In the genomic region with DNA sequence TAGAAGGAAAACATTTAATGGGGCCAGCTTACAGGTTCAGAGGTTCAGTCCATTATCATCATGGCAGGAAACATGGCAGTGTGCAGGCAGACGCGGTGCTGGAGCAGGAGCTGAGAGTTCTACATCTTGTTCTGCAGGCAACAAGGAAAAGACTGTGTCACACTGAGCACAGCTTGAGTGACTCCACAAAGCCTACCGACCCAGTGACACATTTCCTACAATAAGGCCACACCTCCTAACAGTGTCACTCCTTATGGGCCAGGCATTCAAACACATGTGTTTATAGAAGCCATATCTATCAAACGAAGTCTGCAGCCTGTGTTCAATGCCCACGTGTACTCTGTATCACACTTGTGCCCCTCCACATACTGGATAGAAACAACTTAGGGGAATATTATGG, we compare ENCODE assay signal across 24 mouse cellular contexts. TPM values are rescaled to one million over a fixed set of nuclear protein-coding genes. Genes with fewer than 3 reads are reported as not detected.
A peak's percentile ranks its signal among the peaks of the same experiment; 100 is the strongest.
DNase-seq lines count a peak whose midpoint lies in the region; ATAC-seq and TF ChIP-seq lines count a peak whose summit lies in the region.
"Had no signal": no experiment of that assay in that cellular context is flagged by ENCODE, and none has a peak within 500 bp of the region (broad histone marks: within the 10 kb centered on the region; RNA-seq: fewer than 3 reads in every experiment).

No protein-coding gene starts in this region.

- H3K4me3 ChIP-seq in heart, embryonic 11.5 days (ENCODE audit: low read depth, low read length): no peak overlapping the region
- peak overlapping the region; percentile 83 for H3K4me3 ChIP-seq in E14TG2a.4 (replicated peaks; ENCODE audit: low read length)
- no peak overlapping the region for H3K4me3 ChIP-seq in stomach, postnatal 0 days (ENCODE audit: low read depth, low read length)
- H3K4me3 ChIP-seq: embryonic facial prominence, embryonic 13.5 days; embryonic facial prominence, embryonic 15.5 days; erythroblast, embryonic 14.5 days had no signal

- DNase-seq in heart, adult 11 months: peak; percentile 52
- DNase-seq in 416B (ENCODE audit: low read depth): peak; percentile 51
- no peak for DNase-seq in stomach, postnatal 0 days (ENCODE audit: low spot score)
- no peak for DNase-seq in cerebellum, postnatal 36 days
- DNase-seq in urinary bladder, postnatal 14 days (ENCODE audit: low spot score): no peak
- DNase-seq: adrenal gland, adult 2 months; adrenal gland, postnatal 10 days; adrenal gland, postnatal 25 days; B cell, adult 2 months; cerebellum, adult 11 months; cerebellum, adult 18-20 months; cerebellum, adult 8-10 months; cerebellum, adult 9-11 months; cerebellum, postnatal 14 days; embryo, embryonic 11 days had no signal

- no peak for TF ChIP-seq CTCF in E14TG2a.4 (conservative IDR thresholded peaks at IDR 0.05; ENCODE audit: low read length)
- no peak for TF ChIP-seq CTCF in stomach, postnatal 0 days (IDR thresholded peaks at IDR 0.05; ENCODE audit: low read depth)

- no peak overlapping the region for H3K4me2 ChIP-seq in heart, embryonic 11.5 days
- no peak overlapping the region for H3K4me2 ChIP-seq in stomach, postnatal 0 days (replicated peaks; ENCODE audit: low read depth)
- H3K4me2 ChIP-seq: embryonic facial prominence, embryonic 13.5 days; embryonic facial prominence, embryonic 15.5 days had no signal

- H3K4me1 ChIP-seq in heart, embryonic 11.5 days (ENCODE audit: control insufficient read depth, insufficient read depth, low read length): peaks cover 4% of the 10 kb centered on the region; the same call in 1 of the 2 replicates
- H3K4me1 ChIP-seq in E14TG2a.4 (replicated peaks; ENCODE audit: low read depth, low read length): peaks cover 66% of the 10 kb centered on the region
- H3K4me1 ChIP-seq in stomach, postnatal 0 days (replicated peaks; ENCODE audit: control insufficient read depth, insufficient read depth): no peaks in the 10 kb centered on the region
- H3K4me1 ChIP-seq: embryonic facial prominence, embryonic 15.5 days had no signal

- no peaks in the 10 kb centered on the region for H3K9me3 ChIP-seq in heart, embryonic 11.5 days (replicated peaks; ENCODE audit: control insufficient read depth, low read length)
- no peaks in the 10 kb centered on the region for H3K9me3 ChIP-seq in E14TG2a.4 (ENCODE audit: low read length)
- H3K9me3 ChIP-seq in stomach, postnatal 0 days (ENCODE audit: control insufficient read depth, low read length): no peaks in the 10 kb centered on the region
- H3K9me3 ChIP-seq: embryonic facial prominence, embryonic 13.5 days; embryonic facial prominence, embryonic 15.5 days; G1E had no signal

- WGBS in heart, embryonic 11.5 days (ENCODE audit: insufficient replicate concordance): 83% methylated on average over 5 of the region's 5 CpGs
- 65% methylated on average over 5 of the region's 5 CpGs for WGBS in stomach, postnatal 0 days

- no peak for ATAC-seq in heart, embryonic 11.5 days (replicated peaks; ENCODE audit: insufficient number of reproducible peaks, low FRiP score, low TSS enrichment)
- peak; percentile 80 for ATAC-seq in stomach, postnatal 0 days (ENCODE audit: low FRiP score, low TSS enrichment)
- ATAC-seq: CD4-positive, CD25-positive, alpha-beta regulatory T cell, adult 4 months; forebrain, embryonic 14.5 days; forebrain, embryonic 16.5 days had no signal

- no peak for TF ChIP-seq EP300 in stomach, postnatal 0 days (optimal IDR thresholded peaks at IDR 0.05)

- no peak overlapping the region for H3K9ac ChIP-seq in heart, embryonic 11.5 days (ENCODE audit: low read depth, low read length)
- no peak overlapping the region for H3K9ac ChIP-seq in stomach, postnatal 0 days (ENCODE audit: low read length)
- H3K9ac ChIP-seq: embryonic facial prominence, embryonic 13.5 days; embryonic facial prominence, embryonic 15.5 days had no signal

- H3K36me3 ChIP-seq in heart, embryonic 11.5 days (ENCODE audit: control insufficient read depth, insufficient read depth, low read length): no peaks in the 10 kb centered on the region
- H3K36me3 ChIP-seq in E14TG2a.4 (ENCODE audit: insufficient read depth, low read length): peaks cover 30% of the 10 kb centered on the region
- H3K36me3 ChIP-seq in stomach, postnatal 0 days (ENCODE audit: control insufficient read depth, insufficient read depth, low read length): no peaks in the 10 kb centered on the region
- H3K36me3 ChIP-seq: embryonic facial prominence, embryonic 13.5 days; embryonic facial prominence, embryonic 15.5 days; G1E had no signal

- H3K27me3 ChIP-seq in heart, embryonic 11.5 days (ENCODE audit: control insufficient read depth, insufficient read depth, low read length): no peaks in the 10 kb centered on the region
- H3K27me3 ChIP-seq in E14TG2a.4 (ENCODE audit: insufficient read depth, low read length): no peaks in the 10 kb centered on the region
- no peaks in the 10 kb centered on the region for H3K27me3 ChIP-seq in stomach, postnatal 0 days (ENCODE audit: control insufficient read depth, insufficient read depth, low read length)
- H3K27me3 ChIP-seq: embryonic facial prominence, embryonic 13.5 days; embryonic facial prominence, embryonic 15.5 days had no signal

- H3K27ac ChIP-seq in heart, embryonic 11.5 days (ENCODE audit: low read depth, low read length): no peak overlapping the region
- H3K27ac ChIP-seq in stomach, postnatal 0 days (replicated peaks): no peak overlapping the region
- H3K27ac ChIP-seq: embryonic facial prominence, embryonic 13.5 days; embryonic facial prominence, embryonic 15.5 days had no signal

RNA-seq across cellular contexts. Expression of gene C330021F23Rik, which starts 2.0 kb away (rescaled TPM):
- polyA plus RNA-seq in heart, embryonic 11.5 days (2014; fragmentation: Nextera tagmentation; extraction: Ambion mirVana): 3.9 and 5.1 TPM in 2 replicates
- polyA plus RNA-seq in stomach, postnatal 0 days (2015; fragmentation: Nextera tagmentation; extraction: Ambion mirVana): 0.18 and 0.38 TPM in 2 replicates
- polyA plus RNA-seq: adrenal gland, adult 2 months; erythroblast, embryonic 14.5 days; G1E had no signal

RNA-seq across cellular contexts. Expression of gene Camsap3, which starts 17.3 kb away (rescaled TPM):
- 1.6 TPM in 2 replicates for polyA plus RNA-seq in heart, embryonic 11.5 days (2014; fragmentation: Nextera tagmentation; extraction: Ambion mirVana)
- 14.2 and 20.1 TPM in 2 replicates for polyA plus RNA-seq in stomach, postnatal 0 days (2015; fragmentation: Nextera tagmentation; extraction: Ambion mirVana)
- polyA plus RNA-seq: CD4-positive, CD25-positive, alpha-beta regulatory T cell, adult 4 months; G1E had no signal

RNA-seq across cellular contexts. Expression of gene Xab2, which starts 51.3 kb away (rescaled TPM):
- polyA plus RNA-seq in heart, embryonic 11.5 days (2014; fragmentation: Nextera tagmentation; extraction: Ambion mirVana): 32.6 and 34.7 TPM in 2 replicates
- 23.3 and 25.5 TPM in 2 replicates for polyA plus RNA-seq in stomach, postnatal 0 days (2015; fragmentation: Nextera tagmentation; extraction: Ambion mirVana)

RNA-seq across cellular contexts. Expression of gene Pet100, which starts 51.6 kb away (rescaled TPM):
- 109 and 114 TPM in 2 replicates for polyA plus RNA-seq in heart, embryonic 11.5 days (2014; fragmentation: Nextera tagmentation; extraction: Ambion mirVana)
- 143 and 171 TPM in 2 replicates for polyA plus RNA-seq in stomach, postnatal 0 days (2015; fragmentation: Nextera tagmentation; extraction: Ambion mirVana)

RNA-seq across cellular contexts. Expression of gene Pnpla6, which starts 54.6 kb away (rescaled TPM):
- 14.0 and 15.9 TPM in 2 replicates for polyA plus RNA-seq in heart, embryonic 11.5 days (2014; fragmentation: Nextera tagmentation; extraction: Ambion mirVana)
- polyA plus RNA-seq in stomach, postnatal 0 days (2015; fragmentation: Nextera tagmentation; extraction: Ambion mirVana): 15.4 and 16.0 TPM in 2 replicates

Comparison
In these comparisons a context has a peak if more than half of its experiments do, and no peak if none do; other contexts are left out.
1. DNase-seq: peak in heart, adult 11 months (single experiment) and 416B (single experiment); none in stomach, postnatal 0 days (single experiment), cerebellum, postnatal 36 days (0 of 2) and urinary bladder, postnatal 14 days (single experiment).